In the genomic region with DNA sequence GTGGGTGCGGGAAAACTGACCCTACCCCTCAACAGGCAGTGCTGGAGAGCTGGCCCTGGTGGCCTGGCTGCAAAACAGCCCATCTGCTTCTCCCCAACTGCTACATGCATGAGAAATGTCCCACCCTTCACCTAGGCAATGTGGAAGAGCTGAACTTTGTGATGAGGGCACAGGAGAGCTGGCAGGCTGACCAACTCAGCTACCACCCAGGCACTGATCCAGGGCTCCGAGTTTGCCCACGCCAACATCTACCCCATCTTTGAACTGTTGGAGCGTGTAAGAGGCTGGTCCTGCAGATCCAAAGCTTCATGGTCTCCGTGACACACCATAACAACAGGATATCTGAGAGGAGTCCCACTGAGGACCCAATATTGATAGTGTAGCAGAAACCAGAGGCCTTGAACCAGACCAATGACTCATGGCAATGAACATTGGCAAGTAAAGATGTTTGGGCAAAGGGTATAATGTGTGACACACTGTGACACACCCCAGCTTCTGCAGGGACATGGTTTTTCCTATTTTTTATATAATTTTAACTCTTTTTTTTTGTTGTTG, we compare ENCODE assay signal across 27 mouse cellular contexts. TPM values are rescaled to one million over a fixed set of nuclear protein-coding genes. Genes with fewer than 3 reads are reported as not detected.
DNase-seq lines count a peak whose midpoint lies in the region; ATAC-seq and TF ChIP-seq lines count a peak whose summit lies in the region.
"Had no signal": no experiment of that assay in that cellular context is flagged by ENCODE, and none has a peak within 500 bp of the region (broad histone marks: within the 10 kb centered on the region; RNA-seq: fewer than 3 reads in every experiment).

No protein-coding gene starts in this region.

- no peaks in the 10 kb centered on the region for H3K4me1 ChIP-seq in intestine, embryonic 15.5 days (replicated peaks)
- H3K4me1 ChIP-seq in intestine, embryonic 16.5 days (ENCODE audit: control insufficient read depth, insufficient read depth, low read length) = no peaks in the 10 kb centered on the region
- peaks cover 18% of the 10 kb centered on the region for H3K4me1 ChIP-seq in liver, adult 2 months (ENCODE audit: control insufficient read depth, insufficient read depth, low read length)
- H3K4me1 ChIP-seq in liver, postnatal 0 days (ENCODE audit: insufficient read depth) = peaks cover 10% of the 10 kb centered on the region
- 0 out of 2 replicates have a peak, but pooled peaks cover 3% of the 10 kb centered on the region for H3K4me1 ChIP-seq in limb, embryonic 10.5 days
- H3K4me1 ChIP-seq: forebrain, embryonic 12.5 days; hindbrain, embryonic 13.5 days; limb, embryonic 13.5 days; midbrain, embryonic 12.5 days had no signal

- TF ChIP-seq POLR2A in liver, adult 2 months (IDR thresholded peaks at IDR 0.05; ENCODE audit: extremely low read depth, insufficient read depth, low read length) = no peak

- no peak overlapping the region for H3K9ac ChIP-seq in intestine, embryonic 15.5 days
- H3K9ac ChIP-seq in intestine, embryonic 16.5 days (ENCODE audit: low read depth, low read length) = no peak overlapping the region
- H3K9ac ChIP-seq in liver, adult 2 months (ENCODE audit: low read depth, low read length) = peak overlapping the region; percentile 6
- H3K9ac ChIP-seq in liver, postnatal 0 days (replicated peaks) = no peak overlapping the region
- H3K9ac ChIP-seq: embryonic facial prominence, embryonic 13.5 days; forebrain, embryonic 12.5 days; heart, embryonic 15.5 days; hindbrain, embryonic 13.5 days; limb, embryonic 13.5 days; liver, embryonic 13.5 days; lung, embryonic 14.5 days; midbrain, embryonic 12.5 days had no signal

- WGBS in intestine, embryonic 15.5 days = 88% methylated on average over 5 of the region's 5 CpGs
- 90% methylated on average over 5 of the region's 5 CpGs for WGBS in intestine, embryonic 16.5 days
- 39% methylated on average over 5 of the region's 5 CpGs for WGBS in liver, adult 2 months
- 88% methylated on average over 5 of the region's 5 CpGs for WGBS in liver, postnatal 0 days (ENCODE audit: insufficient replicate concordance)
- WGBS in limb, embryonic 10.5 days = 94% methylated on average over 5 of the region's 5 CpGs

- no peak overlapping the region for H3K4me3 ChIP-seq in intestine, embryonic 15.5 days (replicated peaks)
- no peak overlapping the region for H3K4me3 ChIP-seq in intestine, embryonic 16.5 days (ENCODE audit: low read length)
- H3K4me3 ChIP-seq in liver, adult 2 months (ENCODE audit: insufficient read depth, low read depth, low read length) = no peak overlapping the region
- no peak overlapping the region for H3K4me3 ChIP-seq in liver, postnatal 0 days (ENCODE audit: low read depth, low read length)
- no peak overlapping the region for H3K4me3 ChIP-seq in limb, embryonic 10.5 days
- H3K4me3 ChIP-seq: embryonic facial prominence, embryonic 13.5 days; erythroblast, embryonic 14.5 days; forebrain, embryonic 12.5 days; heart, embryonic 15.5 days; hindbrain, embryonic 13.5 days; limb, embryonic 13.5 days; liver, embryonic 13.5 days; midbrain, embryonic 12.5 days had no signal

- no peak for TF ChIP-seq EP300 in liver, postnatal 0 days (IDR thresholded peaks at IDR 0.05; ENCODE audit: low read depth)

- H3K9me3 ChIP-seq in intestine, embryonic 15.5 days = no peaks in the 10 kb centered on the region
- H3K9me3 ChIP-seq in intestine, embryonic 16.5 days (ENCODE audit: control insufficient read depth, low read length) = no peaks in the 10 kb centered on the region
- no peaks in the 10 kb centered on the region for H3K9me3 ChIP-seq in liver, postnatal 0 days (ENCODE audit: low read length)
- no peaks in the 10 kb centered on the region for H3K9me3 ChIP-seq in limb, embryonic 10.5 days (replicated peaks)
- H3K9me3 ChIP-seq: embryonic facial prominence, embryonic 13.5 days; forebrain, embryonic 12.5 days; heart, embryonic 15.5 days; hindbrain, embryonic 13.5 days; limb, embryonic 13.5 days; liver, embryonic 13.5 days; midbrain, embryonic 12.5 days had no signal

- DNase-seq in liver, adult 2 months (ENCODE audit: extremely low read depth, low read depth, low spot score) = peak; percentile 88
- DNase-seq in liver, postnatal 0 days = no peak
- DNase-seq in kidney, postnatal 10 days = peak; percentile 31
- DNase-seq in limb, embryonic 10.5 days (ENCODE audit: low spot score) = no peak
- DNase-seq in ovary, postnatal 10 days (ENCODE audit: low spot score) = no peak
- DNase-seq: adrenal gland, postnatal 25 days; cerebellum, adult 11-12 months; cerebellum, postnatal 36 days; embryo, embryonic 11 days; gastrocnemius, postnatal 36 days; heart, postnatal 36 days; liver, embryonic 13.5 days; lung, embryonic 14.5 days; right cerebral cortex, postnatal 14 days; thymus, postnatal 25 days had no signal

- no peaks in the 10 kb centered on the region for H3K79me2 ChIP-seq in liver, adult 2 months (ENCODE audit: control insufficient read depth, insufficient read depth, low read length)

- ATAC-seq in intestine, embryonic 15.5 days = 0 out of 2 replicates have a peak, but pooled peaks have one; percentile 18
- ATAC-seq in intestine, embryonic 16.5 days = no peak
- ATAC-seq in liver, postnatal 0 days = no peak
- ATAC-seq: activated CD4-positive, CD25-positive, alpha-beta regulatory T cell, adult 4 months; inflammation-experienced regulatory T-cells, adult 6 months had no signal

- H3K36me3 ChIP-seq in intestine, embryonic 15.5 days = no peaks in the 10 kb centered on the region
- H3K36me3 ChIP-seq in intestine, embryonic 16.5 days (ENCODE audit: control insufficient read depth, insufficient read depth, low read length) = no peaks in the 10 kb centered on the region
- H3K36me3 ChIP-seq in liver, adult 2 months (ENCODE audit: control insufficient read depth, insufficient read depth, low read length) = no peaks in the 10 kb centered on the region
- no peaks in the 10 kb centered on the region for H3K36me3 ChIP-seq in liver, postnatal 0 days (replicated peaks; ENCODE audit: insufficient read depth, low read length)
- no peaks in the 10 kb centered on the region for H3K36me3 ChIP-seq in limb, embryonic 10.5 days
- H3K36me3 ChIP-seq: embryonic facial prominence, embryonic 13.5 days; forebrain, embryonic 12.5 days; heart, embryonic 15.5 days; hindbrain, embryonic 13.5 days; limb, embryonic 13.5 days; liver, embryonic 13.5 days; midbrain, embryonic 12.5 days had no signal

- no peak for TF ChIP-seq CTCF in liver, adult 2 months (IDR thresholded peaks at IDR 0.05; ENCODE audit: low read depth, low read length)
- TF ChIP-seq CTCF in liver, postnatal 0 days (IDR thresholded peaks at IDR 0.05; ENCODE audit: low read depth) = no peak

- no peak overlapping the region for H3K27ac ChIP-seq in intestine, embryonic 15.5 days
- H3K27ac ChIP-seq in intestine, embryonic 16.5 days (ENCODE audit: low read length) = no peak overlapping the region
- peak overlapping the region; percentile 93 for H3K27ac ChIP-seq in liver, adult 2 months (replicated peaks; ENCODE audit: insufficient read depth, low read depth, low read length)
- no peak overlapping the region for H3K27ac ChIP-seq in liver, postnatal 0 days (ENCODE audit: low read depth)
- 0 out of 2 replicates have a peak overlapping the region, but pooled peaks have one; percentile 1 for H3K27ac ChIP-seq in limb, embryonic 10.5 days
- H3K27ac ChIP-seq: embryonic facial prominence, embryonic 13.5 days; forebrain, embryonic 12.5 days; heart, embryonic 15.5 days; hindbrain, embryonic 13.5 days; limb, embryonic 13.5 days; liver, embryonic 13.5 days; midbrain, embryonic 12.5 days; stomach, postnatal 0 days had no signal

- no peak overlapping the region for H3K4me2 ChIP-seq in intestine, embryonic 15.5 days (replicated peaks)
- H3K4me2 ChIP-seq in intestine, embryonic 16.5 days (ENCODE audit: low read depth, low read length) = no peak overlapping the region
- H3K4me2 ChIP-seq in liver, postnatal 0 days (ENCODE audit: low read depth, low read length) = no peak overlapping the region
- H3K4me2 ChIP-seq: embryonic facial prominence, embryonic 13.5 days; forebrain, embryonic 12.5 days; heart, embryonic 15.5 days; hindbrain, embryonic 13.5 days; limb, embryonic 13.5 days; liver, embryonic 13.5 days; lung, embryonic 14.5 days; midbrain, embryonic 12.5 days had no signal

- H3K27me3 ChIP-seq in intestine, embryonic 15.5 days (replicated peaks) = no peaks in the 10 kb centered on the region
- H3K27me3 ChIP-seq in intestine, embryonic 16.5 days (replicated peaks; ENCODE audit: control insufficient read depth, insufficient read depth, low read length) = no peaks in the 10 kb centered on the region
- no peaks in the 10 kb centered on the region for H3K27me3 ChIP-seq in liver, adult 2 months (ENCODE audit: control insufficient read depth, insufficient read depth, low read length)
- H3K27me3 ChIP-seq in liver, postnatal 0 days (ENCODE audit: insufficient read depth, low read length) = no peaks in the 10 kb centered on the region
- H3K27me3 ChIP-seq in limb, embryonic 10.5 days (ENCODE audit: low read depth, poor library complexity, severe bottlenecking) = no peaks in the 10 kb centered on the region
- H3K27me3 ChIP-seq: embryonic facial prominence, embryonic 13.5 days; forebrain, embryonic 12.5 days; heart, embryonic 15.5 days; hindbrain, embryonic 13.5 days; limb, embryonic 13.5 days; midbrain, embryonic 12.5 days had no signal

RNA-seq across cellular contexts. Expression of a gene that starts 19.7 kb away (rescaled TPM):
- polyA plus RNA-seq in intestine, embryonic 15.5 days (2015; fragmentation: Nextera tagmentation; extraction: Ambion mirVana) = 36.1 and 37.4 TPM in 2 replicates
- polyA plus RNA-seq in intestine, embryonic 16.5 days (2015; fragmentation: Nextera tagmentation; extraction: Ambion mirVana) = 48.2 and 61.4 TPM in 2 replicates
- total RNA-seq in liver, adult 2 months (2014; rRNA removed) = 72.2 and 76.0 TPM in 2 replicates
- polyA plus RNA-seq in liver, adult 2 months (2012; rRNA removed) = 55.4 and 61.4 TPM in 2 replicates
- polyA plus RNA-seq in liver, postnatal 0 days (2015; fragmentation: Nextera tagmentation; extraction: Ambion mirVana) = 20.2 and 22.1 TPM in 2 replicates
- polyA plus RNA-seq in limb, embryonic 10.5 days (2016; fragmentation: Nextera tagmentation; extraction: Ambion mirVana) = 10.4 and 12.6 TPM in 2 replicates

Comparison
In these comparisons a context has a peak if more than half of its experiments do, and no peak if none do; other contexts are left out.
1. H3K27ac ChIP-seq: peak in liver, adult 2 months (single experiment) and limb, embryonic 10.5 days (single experiment); none in intestine, embryonic 15.5 days (single experiment), intestine, embryonic 16.5 days (single experiment) and liver, postnatal 0 days (single experiment).
2. DNase-seq: peak in liver, adult 2 months (single experiment) and kidney, postnatal 10 days (single experiment); none in liver, postnatal 0 days (single experiment), limb, embryonic 10.5 days (single experiment) and ovary, postnatal 10 days (single experiment).